Mouse (Mus musculus): ENCODE data around the gene Uox.

DNA sequence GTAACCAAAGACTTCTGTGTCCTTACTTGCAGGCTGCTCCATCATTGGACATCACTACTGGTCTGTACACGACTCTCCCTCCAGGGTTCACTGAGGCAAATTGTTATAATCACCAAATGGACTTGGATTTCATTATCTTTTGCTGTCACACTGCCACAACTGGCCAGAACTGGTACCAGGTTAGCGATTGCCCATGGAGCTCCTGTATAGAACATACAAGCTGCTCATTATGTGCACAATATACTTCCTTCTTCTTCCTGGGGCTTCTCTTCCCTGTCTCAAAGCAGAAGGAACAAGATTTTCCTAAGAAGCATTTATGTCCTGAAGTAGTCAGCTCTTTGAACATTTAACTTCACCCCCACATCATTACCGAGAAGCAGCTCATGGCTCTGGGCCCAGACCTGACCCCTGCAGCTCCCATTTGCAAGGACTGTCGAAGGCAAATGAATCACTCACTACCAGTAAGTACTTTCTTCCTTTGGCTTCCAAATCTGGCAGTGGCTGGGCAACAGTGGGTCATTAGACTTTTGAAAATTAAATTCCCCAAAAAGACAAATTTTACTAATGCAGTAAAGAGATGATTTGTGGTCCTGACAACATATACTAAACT, 71.7 kb downstream of the Uox start:
- TF ChIP-seq CTCF (IDR thresholded peaks at IDR 0.05; ENCODE audit: borderline replicate concordance, insufficient read depth, low read length) (no peak), POLR2A (IDR thresholded peaks at IDR 0.05; ENCODE audit: low read depth, low read length) (no peak)

Measured in embryonic fibroblast, embryonic 13.5 days (primary cell).